Mouse (Mus musculus): Measurements from ENCODE around the gene Gm4792. TPM values are rescaled to one million over a fixed set of nuclear protein-coding genes. Genes with fewer than 3 reads are reported as not detected.

Gene Gm4792
- polyA plus RNA-seq, 1 experiment, result not detected

DNA sequence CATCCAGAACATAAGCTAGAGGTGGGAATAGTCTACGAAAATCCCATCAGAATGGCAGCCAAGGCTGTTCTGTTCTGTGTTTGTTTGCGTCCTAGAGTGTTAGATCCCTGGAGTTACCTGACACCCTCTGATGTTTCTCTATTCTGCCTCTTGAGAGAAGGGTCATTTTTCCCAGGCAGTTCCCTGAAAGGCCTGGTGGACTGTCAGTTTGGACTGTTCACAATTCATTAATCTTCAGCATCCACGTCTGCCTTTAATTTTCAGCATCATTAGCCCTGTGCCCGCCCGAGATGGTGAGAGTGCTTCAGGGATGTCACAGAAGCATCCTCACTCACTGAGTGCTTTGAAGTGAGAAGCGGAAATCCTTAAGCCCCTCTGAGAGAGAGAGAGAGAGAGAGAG, 42.8 kb downstream of the Gm4792 start:
- no peaks in the 10 kb centered on the region for H3K27me3 ChIP-seq (ENCODE audit: control insufficient read depth, insufficient read depth, low read length, poor library complexity, severe bottlenecking)
- TF ChIP-seq POLR2A (IDR thresholded peaks at IDR 0.05; ENCODE audit: insufficient read depth, low read length) (no peak), EP300 (IDR thresholded peaks at IDR 0.05; ENCODE audit: insufficient read depth, low read depth, low read length) (no peak), CTCF (IDR thresholded peaks at IDR 0.05; ENCODE audit: low read depth, low read length) (no peak)
- no peaks in the 10 kb centered on the region for H3K36me3 ChIP-seq (ENCODE audit: control insufficient read depth, insufficient read depth, low read length, poor library complexity, severe bottlenecking)

DNA sequence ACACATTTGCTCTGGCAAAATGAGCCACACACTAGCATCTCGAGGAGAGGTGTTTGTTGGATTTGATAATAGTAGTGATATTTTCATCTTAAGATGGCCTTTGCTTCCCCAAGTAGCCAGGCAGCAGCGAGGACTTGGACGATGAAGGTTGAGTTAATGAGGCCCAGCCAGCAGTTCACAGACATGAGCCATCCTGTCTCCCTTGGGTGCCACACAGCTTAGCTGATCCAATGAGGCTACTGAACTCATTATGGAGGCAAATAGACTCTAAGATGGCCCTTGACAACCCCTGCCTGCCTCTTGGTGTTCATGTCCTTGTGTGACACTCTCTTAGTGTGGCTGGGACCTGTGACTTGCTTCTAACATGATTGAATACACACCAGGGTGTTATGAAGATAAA, 43.7 kb downstream of the Gm4792 start:
- no peaks in the 10 kb centered on the region for H3K36me3 ChIP-seq (ENCODE audit: control insufficient read depth, insufficient read depth, low read length, poor library complexity, severe bottlenecking)

More for the DNA sequence above, 42.8 kb downstream of the Gm4792 start:
- Histone ChIP-seq H3K27ac (ENCODE audit: insufficient read depth, low read length) (no peak overlapping the region), H3K4me1 (ENCODE audit: control insufficient read depth, insufficient read depth, low read length) (no peaks in the 10 kb centered on the region), H3K9ac (ENCODE audit: low read depth, poor library complexity, severe bottlenecking) (no peak overlapping the region), H3K4me3 (ENCODE audit: low read depth, low read length) (no peak overlapping the region), H3K9me3 (replicated peaks; ENCODE audit: control insufficient read depth, insufficient read depth, low read length, poor library complexity, severe bottlenecking) (no peaks in the 10 kb centered on the region)

DNA sequence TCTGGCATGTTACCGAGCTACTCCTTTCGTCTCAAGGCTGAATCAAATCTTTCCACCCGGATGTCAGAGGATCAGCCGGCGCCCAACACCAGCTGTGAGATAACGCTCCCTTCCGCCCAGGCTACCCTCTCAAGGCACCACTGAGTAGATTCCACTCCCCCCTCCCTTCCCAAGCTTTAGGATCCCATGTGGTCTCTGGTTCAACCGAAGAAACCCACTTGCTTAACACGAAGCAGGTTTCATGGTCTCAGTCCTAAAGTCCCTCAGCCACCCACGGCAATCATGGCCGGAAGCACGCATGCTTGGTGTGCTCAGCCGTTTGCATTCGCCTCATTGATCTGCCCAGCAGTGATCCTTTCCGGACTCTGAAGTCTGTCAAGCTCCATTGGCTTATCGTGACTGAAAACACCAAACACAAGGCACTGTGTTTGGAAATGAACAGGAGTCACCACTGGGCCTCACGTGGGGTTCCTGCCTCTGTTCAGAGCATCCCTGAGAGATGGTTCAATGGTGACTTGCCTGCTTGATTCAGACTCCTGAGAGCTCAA, 45.2 kb downstream of the Gm4792 start:
- Histone ChIP-seq H3K9me3 (replicated peaks; ENCODE audit: control insufficient read depth, insufficient read depth, low read length, poor library complexity, severe bottlenecking) (no peaks in the 10 kb centered on the region), H3K9ac (ENCODE audit: low read depth, poor library complexity, severe bottlenecking) (no peak overlapping the region), H3K27ac (ENCODE audit: insufficient read depth, low read length) (no peak overlapping the region), H3K36me3 (ENCODE audit: control insufficient read depth, insufficient read depth, low read length, poor library complexity, severe bottlenecking) (no peaks in the 10 kb centered on the region), H3K27me3 (ENCODE audit: control insufficient read depth, insufficient read depth, low read length, poor library complexity, severe bottlenecking) (no peaks in the 10 kb centered on the region), H3K4me1 (ENCODE audit: control insufficient read depth, insufficient read depth, low read length) (no peaks in the 10 kb centered on the region), H3K4me3 (ENCODE audit: low read depth, low read length) (no peak overlapping the region)
- TF ChIP-seq EP300 (IDR thresholded peaks at IDR 0.05; ENCODE audit: insufficient read depth, low read depth, low read length) (no peak), POLR2A (IDR thresholded peaks at IDR 0.05; ENCODE audit: insufficient read depth, low read length) (no peak), CTCF (IDR thresholded peaks at IDR 0.05; ENCODE audit: low read depth, low read length) (no peak)

More for the DNA sequence above, 43.7 kb downstream of the Gm4792 start:
- TF ChIP-seq EP300 (IDR thresholded peaks at IDR 0.05; ENCODE audit: insufficient read depth, low read depth, low read length) (no peak), POLR2A (IDR thresholded peaks at IDR 0.05; ENCODE audit: insufficient read depth, low read length) (no peak), CTCF (IDR thresholded peaks at IDR 0.05; ENCODE audit: low read depth, low read length) (no peak)
- no peak overlapping the region for H3K4me3 ChIP-seq (ENCODE audit: low read depth, low read length)
- no peaks in the 10 kb centered on the region for H3K27me3 ChIP-seq (ENCODE audit: control insufficient read depth, insufficient read depth, low read length, poor library complexity, severe bottlenecking)
- H3K9me3 ChIP-seq (replicated peaks; ENCODE audit: control insufficient read depth, insufficient read depth, low read length, poor library complexity, severe bottlenecking), result no peaks in the 10 kb centered on the region
- no peaks in the 10 kb centered on the region for H3K4me1 ChIP-seq (ENCODE audit: control insufficient read depth, insufficient read depth, low read length)
- no peak overlapping the region for H3K9ac ChIP-seq (ENCODE audit: low read depth, poor library complexity, severe bottlenecking)
- no peak overlapping the region for H3K27ac ChIP-seq (ENCODE audit: insufficient read depth, low read length)

DNA sequence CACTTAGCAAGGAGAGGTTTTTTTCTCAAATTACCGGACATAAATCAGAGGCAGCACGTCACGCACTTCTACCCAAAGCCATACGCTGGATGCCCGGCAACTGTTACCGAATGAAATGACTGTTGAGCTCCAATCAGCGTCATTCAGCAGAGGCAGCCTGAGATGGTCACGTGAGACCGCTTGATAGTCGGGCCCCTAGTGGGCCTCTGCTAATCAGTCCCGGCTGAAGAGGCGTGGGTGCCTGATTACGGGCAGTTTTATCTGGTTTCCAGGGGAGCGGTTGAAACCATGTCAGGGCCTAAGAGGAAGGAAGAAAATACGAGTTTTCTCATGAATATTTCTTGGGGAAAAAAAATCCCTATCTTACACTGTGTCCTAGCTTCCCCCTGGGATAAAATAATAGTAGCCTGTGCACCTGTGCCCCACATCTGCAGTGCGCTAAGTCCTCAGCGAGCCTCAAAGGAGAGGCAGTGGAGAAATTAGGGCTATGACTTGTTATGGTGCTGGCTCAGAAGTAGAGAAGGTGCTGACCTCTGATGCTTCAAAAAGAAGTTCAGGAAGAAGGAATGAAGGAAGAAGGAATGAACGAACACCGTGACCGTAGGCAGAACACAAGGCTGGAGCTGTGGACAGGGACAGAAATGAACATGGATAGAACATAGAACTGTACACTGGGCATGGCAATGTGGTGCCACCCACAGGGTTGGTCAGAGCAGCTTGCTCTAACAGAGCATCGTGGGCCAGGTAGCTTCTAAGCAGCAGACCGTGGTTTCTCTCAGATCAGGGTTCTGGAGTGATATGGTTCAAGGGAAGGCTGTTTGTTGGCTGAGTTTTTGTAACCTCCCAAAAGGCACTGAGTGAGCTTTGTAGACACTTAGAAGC, 48.7 kb downstream of the Gm4792 start:
- Histone ChIP-seq H3K36me3 (ENCODE audit: control insufficient read depth, insufficient read depth, low read length, poor library complexity, severe bottlenecking) (no peaks in the 10 kb centered on the region), H3K9me3 (replicated peaks; ENCODE audit: control insufficient read depth, insufficient read depth, low read length, poor library complexity, severe bottlenecking) (no peaks in the 10 kb centered on the region), H3K9ac (ENCODE audit: low read depth, poor library complexity, severe bottlenecking) (no peak overlapping the region), H3K4me3 (ENCODE audit: low read depth, low read length) (no peak overlapping the region), H3K4me1 (ENCODE audit: control insufficient read depth, insufficient read depth, low read length) (no peaks in the 10 kb centered on the region), H3K27ac (ENCODE audit: insufficient read depth, low read length) (no peak overlapping the region), H3K27me3 (ENCODE audit: control insufficient read depth, insufficient read depth, low read length, poor library complexity, severe bottlenecking) (no peaks in the 10 kb centered on the region)
- TF ChIP-seq POLR2A (IDR thresholded peaks at IDR 0.05; ENCODE audit: insufficient read depth, low read length), result no peak
- no peak for TF ChIP-seq CTCF (IDR thresholded peaks at IDR 0.05; ENCODE audit: low read depth, low read length)
- TF ChIP-seq EP300 (IDR thresholded peaks at IDR 0.05; ENCODE audit: insufficient read depth, low read depth, low read length), result no peak

DNA sequence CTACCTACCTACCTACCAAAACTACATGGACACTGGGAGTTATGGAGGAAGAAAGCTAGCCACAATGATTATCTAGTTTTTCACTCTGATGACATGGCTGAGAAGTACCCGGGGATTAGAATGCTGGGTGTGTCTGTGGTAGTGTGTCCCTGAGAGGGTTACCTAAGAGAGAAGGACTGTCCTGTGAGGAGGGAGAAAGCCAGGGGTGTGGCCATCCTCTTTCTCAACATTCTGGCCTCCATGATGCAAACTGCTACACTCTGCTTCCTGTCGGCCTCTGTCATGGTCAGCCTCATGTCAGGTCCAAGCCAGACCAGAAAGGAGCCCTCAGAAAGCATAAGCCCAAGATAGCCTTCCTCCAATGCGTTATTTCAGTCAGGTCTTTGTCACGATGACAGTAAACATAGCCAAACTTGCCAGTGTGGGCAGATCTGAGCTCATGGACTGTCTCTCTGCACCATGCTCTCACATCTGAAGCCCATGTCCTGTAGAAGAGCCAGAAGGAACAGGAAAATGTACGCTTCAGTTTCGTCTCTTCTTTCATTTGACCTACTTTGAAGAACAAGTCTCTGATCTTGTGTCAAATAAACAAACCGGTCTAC, 50.7 kb downstream of the Gm4792 start:
- Histone ChIP-seq H3K9me3 (replicated peaks; ENCODE audit: control insufficient read depth, insufficient read depth, low read length, poor library complexity, severe bottlenecking) (no peaks in the 10 kb centered on the region), H3K4me1 (ENCODE audit: control insufficient read depth, insufficient read depth, low read length) (no peaks in the 10 kb centered on the region), H3K4me3 (ENCODE audit: low read depth, low read length) (no peak overlapping the region), H3K36me3 (ENCODE audit: control insufficient read depth, insufficient read depth, low read length, poor library complexity, severe bottlenecking) (no peaks in the 10 kb centered on the region), H3K27ac (ENCODE audit: insufficient read depth, low read length) (no peak overlapping the region), H3K9ac (ENCODE audit: low read depth, poor library complexity, severe bottlenecking) (no peak overlapping the region), H3K27me3 (ENCODE audit: control insufficient read depth, insufficient read depth, low read length, poor library complexity, severe bottlenecking) (no peaks in the 10 kb centered on the region)
- TF ChIP-seq POLR2A (IDR thresholded peaks at IDR 0.05; ENCODE audit: insufficient read depth, low read length), result no peak
- no peak for TF ChIP-seq CTCF (IDR thresholded peaks at IDR 0.05; ENCODE audit: low read depth, low read length)
- TF ChIP-seq EP300 (IDR thresholded peaks at IDR 0.05; ENCODE audit: insufficient read depth, low read depth, low read length), result no peak

Other genes starting within 250 kb of the Gm4792 start
- gene Nr2c1, start 150.7 kb downstream of the Gm4792 start, polyA plus RNA-seq (2011; ENCODE audit: insufficient read depth, insufficient read length, low read depth, missing spikeins), result 8.8 and 9.2 TPM in 2 replicates
- 320 and 329 TPM in 2 replicates for gene Ndufa12, start 100.0 kb downstream of the Gm4792 start, polyA plus RNA-seq (2011; ENCODE audit: insufficient read depth, insufficient read length, low read depth, missing spikeins)
- 14.8 and 15.4 TPM in 2 replicates for gene Tmcc3, start 13.2 kb upstream of the Gm4792 start, polyA plus RNA-seq (2011; ENCODE audit: insufficient read depth, insufficient read length, low read depth, missing spikeins)

All from ES-Bruce4 (cell line).